Mouse (Mus musculus): ENCODE data around the gene Cmtm1.
"Not testable (repeated sequence)": the region's sequence is repeated elsewhere in the genome, so short reads cannot be mapped to it uniquely, and the experiment has no call there.

The Cmtm1 gene

DNA sequence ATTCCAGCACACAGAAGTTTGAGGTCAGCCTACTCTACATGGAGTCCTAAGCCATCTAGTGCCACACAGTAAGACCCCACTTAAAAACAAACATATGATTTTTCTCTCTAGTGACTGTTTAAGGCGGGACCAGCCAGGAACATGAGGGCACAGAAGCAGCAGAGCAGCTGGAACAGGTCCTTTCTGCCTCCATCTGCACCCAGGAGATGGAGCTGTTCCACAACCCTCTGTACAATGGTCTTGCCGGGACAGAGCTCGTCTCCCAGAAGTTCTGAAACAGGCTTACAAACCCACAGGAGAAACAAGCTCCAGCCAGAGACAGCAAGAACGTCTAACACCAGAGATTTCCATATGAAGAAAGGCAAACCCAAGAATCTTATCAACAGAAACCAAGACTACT is 3.4 kb upstream of the Cmtm1 start:
- peak in 1 of 2 experiments; percentile 25 for DNase-seq

DNA sequence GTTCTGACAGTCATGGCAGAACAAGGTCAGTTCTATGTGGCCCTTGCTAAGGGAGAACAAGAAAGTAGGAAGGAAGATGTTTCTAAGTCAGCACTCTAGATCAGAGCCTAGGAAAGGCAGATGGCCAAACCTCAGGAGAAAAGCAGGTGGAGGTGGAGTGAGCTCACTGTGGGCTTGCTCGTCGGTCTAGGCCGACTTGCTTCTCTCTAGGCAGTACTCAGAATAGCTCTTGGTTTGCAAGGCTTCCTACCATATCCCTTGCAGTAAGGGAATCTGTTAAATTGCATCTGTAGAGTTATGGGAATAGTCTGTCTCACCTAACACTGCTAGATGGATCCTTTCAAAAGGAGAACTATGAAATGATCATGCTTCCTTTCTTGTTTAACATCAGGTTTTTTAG is 2.1 kb upstream of the Cmtm1 start:
- not testable (repeated sequence) for DNase-seq

DNA sequence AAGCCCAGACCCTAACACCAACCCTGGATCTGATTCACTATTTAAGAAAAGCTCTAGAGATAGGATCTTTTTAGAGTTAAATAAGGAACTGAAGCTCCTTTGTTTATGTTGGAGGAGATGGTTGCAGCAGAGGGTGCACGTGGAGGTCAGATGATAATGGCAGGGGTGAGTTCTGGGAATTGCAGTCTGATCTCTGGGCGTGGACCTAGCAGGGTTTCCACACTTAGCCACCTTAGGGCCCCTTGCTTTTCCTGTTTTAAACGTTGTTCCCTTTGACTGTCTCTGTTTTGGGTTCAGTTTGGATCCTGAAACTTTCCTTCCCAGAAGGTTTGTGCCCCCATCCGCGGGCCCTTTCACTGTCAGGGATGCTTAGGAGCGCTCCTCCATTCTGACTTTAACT is 1.6 kb downstream of the Cmtm1 start:
- not testable (repeated sequence) for DNase-seq

DNA sequence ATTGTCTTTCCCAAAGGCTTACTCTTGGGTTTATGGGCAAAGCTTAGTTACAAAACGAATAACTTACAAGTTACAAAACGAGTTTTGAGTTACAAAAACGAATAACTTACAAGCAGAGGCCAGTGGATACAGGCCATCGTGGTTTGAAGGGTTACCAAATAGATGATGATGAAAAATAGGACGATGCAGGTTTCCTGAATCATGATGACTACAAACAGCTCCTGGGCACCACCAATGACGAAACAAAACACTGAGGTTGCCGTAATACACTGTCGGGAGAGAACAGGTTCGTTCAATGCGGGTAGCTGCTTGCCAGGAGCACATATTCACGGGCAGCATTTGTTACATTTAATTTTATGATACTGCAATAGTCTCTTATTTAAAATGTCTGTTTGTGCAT is 5.0 kb downstream of the Cmtm1 start:
- DNase-seq: no peak

DNA sequence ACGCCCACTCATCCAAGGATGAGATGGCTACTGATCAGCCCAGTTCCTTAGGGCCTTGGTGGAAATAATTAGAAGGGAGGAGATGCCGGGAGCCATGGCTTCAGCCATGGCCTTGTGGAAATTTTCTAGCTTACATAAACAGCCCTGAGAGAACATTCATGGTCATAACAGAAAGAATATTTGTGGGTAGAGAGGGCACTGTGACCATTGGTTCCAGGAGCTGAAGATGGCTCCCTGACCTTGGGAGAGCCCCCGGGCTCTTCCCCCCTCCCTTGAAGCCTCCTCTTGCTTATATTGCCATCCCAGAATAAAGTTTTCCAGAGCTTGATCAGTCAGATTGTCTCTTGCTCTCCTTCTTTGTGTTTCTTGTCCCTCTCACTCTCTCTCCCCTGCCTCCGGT is 7.4 kb downstream of the Cmtm1 start:
- DNase-seq: not testable (repeated sequence)

DNA sequence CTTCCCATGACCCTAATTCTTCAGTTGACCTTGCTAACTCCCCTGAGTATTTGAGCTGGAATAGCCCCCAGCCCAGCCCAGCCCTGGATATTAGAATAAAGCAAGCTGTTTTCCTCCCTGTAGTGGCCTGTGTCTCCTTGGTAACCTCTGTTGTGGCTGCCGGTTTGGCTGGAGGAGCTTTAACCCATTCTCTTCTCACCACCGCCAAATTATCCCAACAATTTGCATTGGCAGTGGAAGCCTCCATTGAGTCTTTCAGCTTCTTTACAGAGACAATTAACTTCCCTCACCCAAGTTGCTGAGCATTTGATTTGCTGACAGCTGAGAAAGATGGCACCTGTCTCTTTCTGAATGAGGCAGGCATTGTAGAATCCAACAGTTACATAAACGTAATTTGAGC is 8.4 kb downstream of the Cmtm1 start:
- DNase-seq: not testable (repeated sequence)

DNA sequence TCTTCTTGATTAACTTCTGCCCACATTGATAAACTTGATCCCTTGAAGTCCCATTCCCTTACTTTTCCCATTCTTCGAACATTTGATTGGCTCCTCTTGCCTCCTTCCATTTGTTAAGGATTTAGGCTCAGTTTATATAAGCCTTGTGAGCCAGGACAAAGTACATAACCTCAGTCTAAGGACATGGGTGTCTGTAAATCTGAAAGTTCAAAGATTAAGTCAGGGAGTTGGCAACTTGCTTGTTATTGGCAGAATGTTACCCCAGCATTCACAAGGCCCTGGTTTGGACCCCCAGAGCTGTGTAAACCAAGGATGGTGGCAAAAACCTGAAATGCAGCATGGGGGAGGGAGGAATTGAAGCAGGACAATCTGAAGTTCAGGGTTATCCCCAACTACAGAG is 15.5 kb downstream of the Cmtm1 start:
- DNase-seq: no peak

DNA sequence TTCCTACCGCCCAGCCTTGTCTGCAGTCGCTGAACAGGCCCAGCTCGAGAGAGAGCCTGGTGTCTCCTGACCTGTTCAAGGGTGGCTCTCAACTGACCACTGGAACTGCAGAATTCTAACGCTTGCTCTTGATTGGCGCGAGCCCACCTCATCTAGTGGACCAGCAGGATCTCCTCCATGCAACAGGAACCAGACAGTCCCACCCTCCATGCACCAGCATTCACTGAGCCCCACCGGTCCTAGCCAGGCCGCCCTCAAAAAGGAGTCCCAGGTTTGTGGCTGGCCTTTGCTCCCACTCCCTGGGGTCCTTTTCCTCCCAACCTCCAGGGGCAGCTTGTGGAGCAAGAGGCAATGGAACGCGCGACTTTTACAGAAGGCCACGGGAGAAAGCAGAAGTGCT is 16.9 kb downstream of the Cmtm1 start, which contains the start of gene Cmtm2a:
TSS of gene Cmtm2a (minus strand) at position 101 of the 400 bp plus-strand sequence.
- DNase-seq: not testable (repeated sequence)

DNA sequence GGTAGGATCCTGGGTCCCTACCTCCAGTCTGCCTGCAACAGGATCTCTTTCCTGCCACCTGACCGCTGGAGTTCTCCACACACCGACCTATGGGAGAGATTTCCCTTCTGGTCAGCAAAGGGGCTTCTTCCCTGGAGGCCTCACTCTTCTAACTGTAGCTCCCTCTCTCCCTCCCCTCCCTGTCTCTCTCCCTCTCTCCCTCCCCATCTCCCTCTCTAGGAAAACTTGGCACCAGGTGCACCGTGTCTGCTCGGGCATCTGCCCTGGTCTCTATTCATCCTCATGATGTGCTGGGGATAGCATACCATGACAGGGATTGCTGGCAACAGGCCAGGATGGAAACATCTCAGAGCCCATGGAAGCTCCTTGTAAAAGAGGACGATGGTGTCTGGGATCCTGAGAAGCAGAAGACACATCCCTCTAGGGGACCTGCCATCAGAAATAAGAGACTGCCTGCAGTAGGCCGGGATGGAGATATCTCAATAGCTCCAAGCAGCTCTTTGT is 41.0 kb downstream of the Cmtm1 start:
- no peak for DNase-seq

DNA sequence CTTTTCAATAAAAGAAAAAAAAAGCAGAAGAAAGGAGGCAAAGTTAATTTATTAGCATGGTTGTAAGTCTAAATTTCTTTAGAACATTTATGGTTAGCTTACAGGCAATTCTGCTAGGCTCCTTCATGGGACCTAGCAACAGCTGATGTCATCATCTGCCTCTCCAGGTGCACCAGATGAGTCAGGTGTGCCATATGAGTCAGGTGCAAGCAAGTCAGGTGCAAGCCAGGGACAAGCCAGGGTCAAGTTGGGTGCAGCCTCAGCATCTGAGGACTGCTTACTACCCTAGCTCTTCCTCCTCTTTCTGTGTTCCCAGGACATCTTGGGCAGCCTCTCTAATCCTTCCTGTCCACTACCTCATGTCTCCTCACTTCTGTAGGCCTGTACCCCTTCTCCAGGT is 41.6 kb downstream of the Cmtm1 start:
- DNase-seq: no peak

DNA sequence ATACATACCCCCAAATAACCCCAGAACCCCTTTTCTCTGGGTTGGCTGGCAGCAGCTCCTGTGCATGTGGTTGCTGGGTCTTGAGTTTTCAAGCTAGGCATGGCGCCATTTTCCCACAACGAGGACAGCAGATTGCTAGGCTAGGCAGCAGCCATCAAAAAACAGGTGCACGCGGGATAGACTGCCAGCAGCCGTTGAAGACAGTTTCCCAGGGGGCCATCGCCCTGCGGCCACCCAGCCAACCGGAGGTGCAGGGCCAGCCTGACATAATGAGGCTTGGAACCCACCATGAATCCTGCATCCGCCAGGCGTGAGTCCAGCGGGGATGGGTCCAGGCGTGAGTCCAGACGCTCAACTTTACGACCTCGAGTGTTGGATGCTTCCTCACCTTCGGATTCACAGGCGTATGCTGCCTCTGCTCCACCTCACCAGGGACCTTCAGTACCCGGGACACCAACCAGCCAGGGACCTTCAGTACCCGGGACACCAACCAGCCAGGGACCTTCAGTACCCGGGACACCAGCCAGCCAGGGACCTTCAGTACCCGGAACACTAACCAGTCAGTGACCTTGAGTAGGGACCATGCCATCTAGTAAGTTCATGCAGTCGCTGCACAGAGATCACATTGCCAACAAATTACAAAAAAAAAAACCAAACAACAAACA is 45.5 kb downstream of the Cmtm1 start:
- DNase-seq: not testable (repeated sequence)

DNA sequence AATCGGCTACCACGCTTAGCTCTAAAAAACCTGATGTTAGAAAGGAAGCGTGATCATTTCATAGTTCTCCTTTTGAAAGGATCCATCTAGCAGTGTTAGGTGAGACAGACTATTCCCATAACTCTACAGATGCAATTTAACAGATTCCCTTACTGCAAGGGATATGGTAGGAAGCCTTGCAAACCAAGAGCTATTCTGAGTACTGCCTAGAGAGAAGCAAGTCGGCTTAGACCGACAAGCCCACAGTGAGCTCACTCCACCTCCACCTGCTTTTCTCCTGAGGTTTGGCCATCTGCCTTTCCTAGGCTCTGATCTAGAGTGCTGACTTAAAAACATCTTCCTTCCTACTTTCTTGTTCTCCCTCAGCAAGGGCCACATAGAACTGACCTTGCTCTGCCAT is 48.1 kb downstream of the Cmtm1 start:
- DNase-seq: not testable (repeated sequence)

DNA sequence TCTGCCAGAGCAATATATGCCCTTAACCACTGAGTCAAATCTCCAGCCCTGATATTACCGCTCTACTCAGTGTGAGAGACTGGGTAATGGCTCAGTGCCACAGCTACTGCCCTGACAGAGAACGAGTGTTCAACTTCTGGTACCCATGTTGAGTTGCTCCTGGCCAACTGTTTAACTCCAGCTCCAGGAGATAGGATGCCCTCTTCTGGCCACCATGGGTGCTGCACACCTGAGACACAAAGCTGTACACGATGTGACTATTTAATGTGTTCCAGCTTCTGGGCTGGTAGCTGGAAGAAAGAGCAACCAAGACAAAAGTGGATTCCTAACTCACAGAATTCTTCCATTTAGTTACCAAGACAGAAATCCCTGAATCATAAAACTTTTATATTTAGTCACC is 56.9 kb downstream of the Cmtm1 start:
- peak; percentile 24 to 43 for DNase-seq

DNA sequence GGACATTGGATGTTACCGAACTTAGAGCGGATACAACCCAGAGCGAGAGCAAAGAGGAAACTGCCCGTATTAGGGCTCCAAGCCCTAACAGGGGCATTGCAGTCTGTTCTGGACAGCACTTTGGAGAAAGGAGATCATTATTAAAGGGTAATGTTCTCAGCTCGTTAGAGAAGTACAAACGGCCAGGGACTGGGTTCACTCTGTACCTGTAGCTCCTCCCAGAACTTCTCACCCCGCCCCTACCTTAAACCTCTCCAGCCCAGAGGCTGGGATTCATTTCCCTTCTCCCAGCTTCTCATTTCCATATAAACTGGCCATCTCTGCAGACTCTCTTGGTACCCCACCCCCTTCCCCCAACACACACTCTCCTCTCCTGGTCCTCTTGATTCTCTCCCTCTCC is 58.5 kb downstream of the Cmtm1 start:
- DNase-seq: no peak

DNA sequence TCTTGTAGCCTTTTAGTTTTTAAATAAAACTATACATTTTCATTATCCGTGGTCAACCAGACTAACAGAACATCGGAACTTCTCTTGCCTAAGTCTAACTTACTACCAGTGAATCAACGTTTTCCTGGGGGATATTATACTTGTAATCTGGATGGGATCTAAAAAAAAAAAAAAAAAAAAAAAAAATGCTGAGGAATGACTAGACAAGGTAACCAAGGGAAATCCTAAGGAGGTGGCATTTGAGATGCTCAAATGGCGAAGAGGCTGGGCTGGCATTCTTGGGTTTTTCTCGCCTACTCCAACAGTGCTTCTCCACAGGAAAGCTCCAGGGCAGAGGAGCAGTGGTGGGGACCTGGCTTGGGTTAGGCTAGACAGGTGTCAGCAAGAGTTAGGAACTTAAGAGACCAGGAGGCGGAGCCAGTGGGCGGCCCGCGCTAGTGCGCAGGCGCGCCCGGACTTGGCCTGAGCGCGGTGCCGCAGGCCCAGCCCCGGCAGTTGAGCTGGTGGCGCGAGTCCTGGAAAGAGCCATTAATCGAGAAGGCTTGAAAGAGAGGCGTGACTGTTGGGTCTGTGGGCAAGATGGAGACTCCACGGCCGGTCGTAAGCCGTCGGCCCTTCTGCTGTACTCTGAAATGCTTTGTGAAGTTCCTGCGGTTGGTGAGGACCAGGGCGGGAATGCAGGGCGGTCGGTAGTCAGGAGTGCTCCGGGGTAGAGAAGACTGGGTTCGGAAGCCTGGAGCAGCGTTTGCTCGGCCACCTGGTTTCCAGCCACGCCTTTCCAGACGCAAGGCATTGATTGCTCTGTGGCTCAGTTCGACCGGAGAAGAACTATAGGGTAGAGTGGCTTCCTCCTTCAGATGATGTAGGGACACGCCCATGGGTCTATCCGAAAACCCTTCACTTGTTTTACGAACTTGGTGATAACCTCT is 59.2 kb downstream of the Cmtm1 start, which contains the start of gene Cklf:
TSS of gene Cklf (plus strand) at position 423 of the 929 bp plus-strand sequence.
- DNase-seq: peak; percentile 89 to 91

DNA sequence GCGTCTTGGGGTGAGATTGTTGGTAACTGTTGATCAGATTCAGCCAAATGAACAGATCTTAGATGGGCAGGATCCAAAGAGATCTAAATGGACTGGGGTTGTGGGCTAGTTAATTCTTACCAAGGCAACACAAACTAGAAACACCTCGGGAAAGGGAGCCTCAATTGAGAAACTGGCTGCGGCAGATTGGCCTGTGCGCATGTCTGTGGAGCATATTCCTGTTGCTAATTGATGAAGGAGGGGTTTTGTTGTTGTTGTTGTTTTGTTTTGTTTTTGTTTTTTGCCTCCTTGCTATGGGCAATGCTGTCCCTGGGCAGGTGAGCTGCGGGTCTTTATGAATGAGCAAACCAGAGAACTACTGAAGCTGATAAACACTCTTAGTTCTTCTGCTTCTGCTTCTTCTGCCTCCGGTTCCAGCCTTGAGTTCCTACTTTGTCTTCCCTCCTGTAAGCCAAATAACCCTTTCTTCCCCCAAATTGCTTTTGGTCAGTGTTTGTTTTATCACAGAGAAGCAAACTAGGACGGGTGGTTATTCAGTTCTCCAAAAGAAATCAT is 60.4 kb downstream of the Cmtm1 start:
- no peak for DNase-seq

DNA sequence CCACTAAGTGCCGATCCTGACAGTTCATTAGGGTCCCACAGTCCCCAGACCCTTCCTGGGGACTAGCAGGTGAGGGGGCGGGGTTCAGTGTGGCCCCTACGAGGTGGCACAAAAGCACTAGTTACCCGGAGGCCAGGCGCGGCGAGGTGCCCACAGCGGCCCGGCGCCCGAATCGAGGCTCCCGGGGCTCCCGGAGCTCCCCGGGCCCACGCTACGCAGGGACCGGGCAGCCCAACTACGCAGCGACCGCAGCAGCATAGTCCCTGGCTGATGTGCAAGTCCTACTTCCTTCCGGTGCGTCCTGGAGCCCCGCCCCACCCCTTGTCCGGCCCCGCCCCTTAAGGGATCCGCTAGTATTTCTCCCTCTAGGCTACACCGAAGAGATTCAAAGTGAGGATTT is 61.7 kb downstream of the Cmtm1 start, which contains the start of gene Tk2:
TSS of gene Tk2 (minus strand) at position 283 of the 400 bp plus-strand sequence.
- DNase-seq: peak; percentile 82 to 83

DNA sequence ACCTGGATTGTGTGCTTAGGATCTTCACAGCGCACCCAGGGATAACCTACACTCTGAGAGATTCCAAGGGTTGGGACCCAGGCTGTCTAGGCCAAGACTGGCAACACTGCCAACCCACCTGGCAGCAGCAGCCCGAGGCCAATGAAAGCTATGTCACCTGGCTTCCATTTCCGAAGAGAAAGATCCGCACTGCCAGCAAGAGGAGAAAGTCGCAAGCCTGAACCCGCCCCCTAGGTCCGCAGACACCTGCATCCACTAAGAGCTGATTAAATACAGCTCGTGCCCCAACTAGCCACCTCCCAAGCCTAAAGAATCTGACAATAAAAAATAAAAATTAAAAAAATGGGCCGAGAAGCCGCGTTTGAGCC is 62.1 kb downstream of the Cmtm1 start:
- DNase-seq: no peak

DNA sequence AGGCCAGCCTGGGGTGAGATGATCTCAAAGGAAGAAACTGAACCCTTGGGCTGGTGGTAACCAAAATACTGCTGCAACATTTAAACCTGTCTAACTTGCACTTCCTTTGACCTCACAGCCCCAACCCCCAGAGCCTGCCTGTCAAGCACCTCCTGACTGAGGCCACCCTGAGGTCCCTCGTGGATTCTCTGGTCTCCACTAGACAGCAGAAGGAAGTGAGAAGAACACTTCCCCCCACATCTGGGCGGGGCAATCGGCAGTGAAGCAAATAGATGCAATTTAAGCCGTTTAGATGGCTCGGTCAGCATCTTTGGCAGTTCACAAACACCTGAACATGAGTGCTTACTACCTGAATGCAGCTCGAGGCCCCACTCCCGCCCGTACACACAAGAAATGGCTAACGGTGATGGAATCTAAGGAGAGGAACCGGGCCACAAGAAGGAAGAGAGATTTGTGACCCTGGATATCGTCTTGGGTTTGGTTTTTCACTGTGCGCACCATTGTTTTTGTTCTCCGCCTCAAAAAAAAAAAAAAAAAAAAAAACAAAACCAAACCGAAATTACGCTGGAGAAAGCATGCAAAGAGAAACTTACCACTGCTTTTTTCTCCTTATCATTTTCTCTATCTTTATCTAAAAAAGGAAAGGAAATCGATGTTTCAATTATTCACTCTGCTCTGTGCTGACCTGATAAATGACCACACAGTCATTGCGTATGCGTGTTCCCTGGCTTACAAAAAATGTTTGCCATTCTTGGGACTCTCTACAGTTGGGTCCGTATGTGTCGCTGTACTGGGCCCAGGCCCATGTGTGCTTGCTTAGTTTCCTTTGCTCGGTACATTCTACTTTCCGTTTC is 62.7 kb downstream of the Cmtm1 start:
- DNase-seq: peak; percentile 62 to 67

DNA sequence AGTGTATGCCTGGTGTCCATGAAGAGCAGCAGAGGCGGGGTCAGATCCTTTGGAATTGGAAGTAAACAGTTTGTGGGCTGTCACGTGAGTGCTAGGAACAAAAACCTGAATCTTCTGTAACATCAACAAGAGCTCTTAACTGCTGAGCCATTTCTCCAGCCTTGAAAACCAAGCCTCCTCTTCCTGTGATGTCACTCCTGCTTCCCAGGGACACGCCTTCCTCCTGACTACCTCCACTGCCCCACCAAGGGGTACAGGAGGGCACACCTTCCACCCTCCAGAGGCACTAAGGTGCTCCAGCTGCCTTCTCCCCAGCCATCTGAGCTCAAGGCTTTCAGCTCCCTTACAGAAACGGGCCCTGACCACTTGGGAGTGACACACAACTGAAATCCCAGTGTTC is 63.3 kb downstream of the Cmtm1 start:
- DNase-seq: no peak

Measured in lung, postnatal 4 days (tissue).